Mouse (Mus musculus) brain, embryonic 14.5 days (tissue): Measurements from ENCODE around the gene Rhd. TPM values are rescaled to one million over a fixed set of nuclear protein-coding genes. Genes with fewer than 3 reads are reported as not detected.

Experiments used
- DNase-seq: peaks from one replicate; pipeline ENCODE4 v3.0.0-alpha.2; 2011; ENCODE audit warnings: low read depth
- CTCF ChIP-seq: fragments of 200-500 bp; IDR thresholded peaks from 2 replicates; pipeline ENCODE4 v1.5.1; 2012; ENCODE audit warnings: inconsistent platforms, mild to moderate bottlenecking, moderate library complexity, borderline replicate concordance; ENCODE audit not compliant: insufficient read depth, insufficient read length; ENCODE audit errors: extremely low read depth
- POLR2A ChIP-seq: fragments of 200-500 bp; IDR thresholded peaks from 2 replicates; pipeline ENCODE4 v1.6.1; 2012; ENCODE audit warnings: mild to moderate bottlenecking, inconsistent platforms, borderline replicate concordance; ENCODE audit not compliant: poor library complexity, insufficient read depth, insufficient read length, severe bottlenecking; ENCODE audit errors: extremely low read depth
- polyA plus RNA-seq: library from polyadenylated mRNA; depleted of rRNA; stranded (reverse); fragments of >200 nt; gene quantifications from 2 replicates; pipeline ENCODE4 v1.2.3, GENCODE M21; 2012

The Rhd gene
- polyA plus RNA-seq, 1 experiment = 0.57 TPM

- DNase-seq = no peak
- TF ChIP-seq CTCF = no peak
- no peak for TF ChIP-seq POLR2A
Observed at GRCm38 (mm10) chr4:134858494-134858893, 5.8 kb upstream of the Rhd start.

GRCm38 (mm10) chr4:134861884-134862283 lies 2.5 kb upstream of the Rhd start:
- DNase-seq = no peak
- TF ChIP-seq POLR2A (no peak), CTCF (no peak)

DNA sequence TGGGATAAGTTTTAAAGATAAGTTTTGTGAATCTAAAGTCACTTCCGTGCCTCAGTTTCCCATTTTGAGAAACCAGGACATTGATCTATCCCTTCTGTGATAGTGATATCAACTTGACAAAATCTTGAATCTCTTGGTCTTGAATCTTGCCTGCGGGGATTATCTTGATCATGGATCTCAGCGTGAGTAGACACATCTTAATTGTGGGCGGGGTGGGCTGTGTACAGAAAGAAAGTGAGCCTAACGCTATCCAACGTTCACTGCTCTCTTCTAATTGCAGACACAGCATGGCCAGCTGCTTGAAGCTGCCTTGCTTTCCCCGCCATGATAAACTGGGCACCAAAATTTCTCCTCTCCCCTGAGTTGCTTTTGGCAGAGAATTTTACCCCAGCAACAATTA lies 1.3 kb upstream of the Rhd start:
- DNase-seq = no peak
- TF ChIP-seq CTCF (no peak), POLR2A (no peak)

DNA sequence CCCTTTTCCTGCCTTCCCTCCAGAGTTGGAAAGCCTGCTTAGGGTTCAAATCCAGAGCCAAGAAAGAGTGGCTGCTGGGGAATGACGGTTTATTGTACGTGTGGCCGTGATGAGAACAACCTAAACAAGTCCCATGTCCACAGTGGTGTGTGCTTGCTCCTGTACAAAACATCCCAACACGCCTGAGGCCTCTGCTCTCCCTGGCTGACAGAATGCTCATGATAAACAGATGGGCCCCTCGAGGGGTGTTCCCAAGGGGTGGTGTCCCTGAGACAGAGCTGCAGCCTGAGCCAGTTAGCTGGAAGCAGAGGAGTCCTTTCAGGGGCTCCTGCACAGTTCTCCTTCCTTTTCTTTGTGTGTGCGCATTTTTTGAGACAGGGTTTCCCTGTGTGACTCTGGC lies 1.0 kb downstream of the Rhd start:
- no peak for DNase-seq
- TF ChIP-seq POLR2A (no peak), CTCF (no peak)

GRCm38 (mm10) chr4:134865789-134866188 lies 1.5 kb downstream of the Rhd start:
- TF ChIP-seq POLR2A (no peak), CTCF (no peak)
- DNase-seq = no peak

DNA sequence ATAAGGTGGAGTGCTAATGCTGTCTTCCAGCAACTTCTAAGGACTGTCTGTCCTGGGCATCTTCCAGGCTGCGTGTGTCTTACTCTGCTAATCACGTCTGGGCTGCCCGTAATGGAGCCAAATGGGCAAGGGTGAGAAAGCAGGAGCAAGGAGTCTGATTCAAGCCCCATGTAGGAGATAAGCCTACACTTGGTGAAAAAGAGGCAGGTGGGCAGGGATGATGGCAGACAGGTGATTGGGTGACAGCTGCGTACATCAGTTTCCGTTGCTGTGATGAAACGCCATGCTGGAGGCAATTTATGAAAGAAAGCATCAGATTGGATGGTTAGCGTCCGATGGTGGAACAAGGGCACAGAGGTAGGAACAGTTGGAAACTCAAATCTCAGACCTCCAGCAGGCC lies 2.9 kb downstream of the Rhd start:
- no peak for TF ChIP-seq CTCF
- no peak for TF ChIP-seq POLR2A
- no peak for DNase-seq

DNA sequence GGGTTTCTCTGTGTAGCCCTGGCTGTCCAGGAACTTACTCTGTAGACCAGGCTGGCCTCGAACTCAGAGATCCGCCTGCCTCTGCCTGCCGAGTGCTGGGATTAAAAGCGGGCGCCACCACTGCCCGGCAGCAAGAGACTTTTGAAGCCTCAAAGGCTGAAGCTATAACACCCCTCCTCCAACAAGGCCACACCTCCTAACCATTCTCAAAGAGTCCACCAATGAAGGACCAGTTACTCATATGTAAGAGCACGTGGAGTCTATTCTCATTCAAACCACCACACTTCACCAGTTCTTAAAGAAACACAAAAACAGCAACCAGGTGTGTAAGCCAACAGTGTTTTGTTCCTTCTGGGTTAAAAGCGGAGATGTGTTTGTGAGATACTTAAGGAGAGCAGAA lies 3.3 kb downstream of the Rhd start:
- TF ChIP-seq CTCF (no peak), POLR2A (no peak)

DNA sequence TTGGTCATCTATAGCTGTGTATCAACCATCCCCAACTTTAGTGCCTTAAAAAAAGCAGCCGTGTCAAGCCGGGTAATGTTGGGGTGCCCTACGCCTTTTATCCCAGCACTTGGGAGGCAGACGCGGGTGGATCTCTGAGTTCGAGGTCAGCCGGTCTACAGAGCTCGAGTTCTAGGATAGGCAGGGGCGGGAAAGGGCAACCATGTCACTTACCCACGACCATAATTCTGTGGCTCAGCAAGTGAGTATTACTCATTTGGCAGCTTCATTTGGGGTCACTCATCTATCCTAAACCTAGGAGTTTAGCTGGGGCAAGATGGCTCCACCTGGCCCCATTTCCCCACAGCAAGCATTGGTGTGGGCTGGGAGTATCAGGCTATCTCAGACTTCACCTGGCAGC lies 3.7 kb downstream of the Rhd start:
- no peak for DNase-seq
- no peak for TF ChIP-seq POLR2A
- TF ChIP-seq CTCF = no peak

More for the DNA sequence above, 3.3 kb downstream of the Rhd start:
- no peak for DNase-seq

- DNase-seq = no peak
- TF ChIP-seq CTCF (no peak), POLR2A (no peak)
Observed at GRCm38 (mm10) chr4:134868490-134868889, 4.2 kb downstream of the Rhd start.

DNA sequence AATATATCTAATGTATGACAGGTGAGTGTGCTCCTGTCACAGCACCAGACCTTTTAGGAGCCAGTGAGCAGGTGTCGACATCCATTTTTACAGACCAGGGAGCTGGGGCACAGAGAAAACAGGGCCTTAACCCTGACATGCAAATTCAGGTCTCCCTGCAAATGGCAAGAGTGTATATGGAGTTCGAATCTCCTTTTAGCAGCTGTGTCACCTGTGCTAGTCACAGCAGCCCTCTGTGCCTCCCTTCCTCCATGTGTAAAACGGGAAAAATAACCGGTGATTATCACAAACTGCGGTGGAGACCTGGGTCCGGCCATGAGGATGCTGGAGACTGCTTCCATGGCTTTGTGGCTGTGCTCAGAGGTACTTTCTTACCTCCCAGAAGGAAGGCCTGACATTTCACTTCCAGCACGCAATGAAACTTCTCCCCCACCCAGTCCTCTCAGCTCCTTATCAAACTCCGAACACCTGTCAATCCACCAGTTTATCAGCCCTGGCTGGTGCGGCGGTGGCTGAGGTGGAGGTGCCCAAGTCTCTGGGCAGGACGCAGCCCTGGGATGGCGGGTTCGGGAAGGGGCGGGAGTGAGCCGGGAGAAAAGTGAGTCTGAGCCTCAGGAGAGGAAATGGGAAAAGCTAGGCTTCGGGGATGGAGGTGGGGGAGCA lies 4.9 kb downstream of the Rhd start:
- TF ChIP-seq POLR2A (no peak), CTCF (no peak)
- no peak for DNase-seq

- DNase-seq = no peak
Observed at GRCm38 (mm10) chr4:134869815-134870375, 5.6 kb downstream of the Rhd start.

DNA sequence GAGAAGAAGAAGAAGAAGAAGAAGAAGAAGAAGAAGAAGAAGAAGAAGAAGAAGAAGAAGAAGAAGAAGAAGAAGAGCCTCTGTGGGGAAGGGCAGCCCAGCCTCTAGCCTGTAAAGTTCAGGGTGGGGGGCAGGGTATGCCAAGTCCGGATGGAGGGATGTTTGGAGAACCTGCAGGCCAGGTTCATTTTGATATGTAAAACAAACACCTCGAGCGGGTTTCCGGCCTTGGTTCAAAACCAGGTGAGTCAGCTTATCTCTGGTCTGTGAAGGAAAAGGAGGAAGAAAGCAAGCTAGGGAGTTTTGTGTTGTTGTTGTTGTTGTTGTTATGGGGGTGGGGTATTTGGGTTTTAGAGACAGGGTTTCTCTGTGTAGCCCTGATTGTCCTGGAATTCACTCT lies 7.1 kb downstream of the Rhd start:
- no peak for DNase-seq
- no peak for TF ChIP-seq CTCF

More at GRCm38 (mm10) chr4:134869815-134870375, 5.6 kb downstream of the Rhd start:
- TF ChIP-seq POLR2A (no peak), CTCF (no peak)

GRCm38 (mm10) chr4:134871950-134872349 lies 7.6 kb downstream of the Rhd start:
- TF ChIP-seq POLR2A (no peak), CTCF (no peak)
- no peak for DNase-seq

GRCm38 (mm10) chr4:134876171-134876570 lies 11.8 kb downstream of the Rhd start:
- TF ChIP-seq CTCF (no peak), POLR2A (no peak)
- no peak for DNase-seq
